Mouse (Mus musculus): ENCODE measurements around the gene Gm21858. TPM values are rescaled to one million over a fixed set of nuclear protein-coding genes. Genes with fewer than 3 reads are reported as not detected.
"Not testable (repeated sequence)": the region's sequence is repeated elsewhere in the genome, so short reads cannot be mapped to it uniquely, and the experiment has no call there.

The Gm21858 gene
- polyA plus RNA-seq (2016; fragmentation: Nextera tagmentation; extraction: Ambion mirVana) = not detected in 2 replicates

DNA sequence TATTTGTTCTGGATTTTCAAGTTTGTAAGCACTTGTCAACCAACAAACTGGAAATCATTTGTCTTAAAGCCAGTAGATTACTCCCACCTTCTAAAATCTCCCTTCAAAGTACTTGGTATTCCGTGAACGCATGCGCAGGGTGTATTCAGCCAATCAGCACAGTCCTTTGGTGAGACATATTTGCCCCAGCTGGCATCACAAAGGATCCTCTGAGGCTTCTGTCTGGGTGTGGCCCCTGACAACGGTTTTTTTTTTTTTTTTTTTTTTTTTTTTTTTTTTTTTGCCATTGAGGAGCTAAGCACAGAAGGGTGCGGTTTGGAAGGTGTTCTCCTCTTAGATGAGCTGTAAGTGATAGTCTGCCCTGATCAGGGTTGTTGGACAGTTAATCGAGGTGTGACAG is at the start of gene Gm21858:
TSS of gene Gm21858 (plus strand) at position 301 of the 400 bp plus-strand sequence.
- not testable (repeated sequence) for H3K4me1 ChIP-seq; H3K27me3 ChIP-seq (ENCODE audit: low read depth, poor library complexity, severe bottlenecking); DNase-seq (ENCODE audit: low spot score); H3K36me3 ChIP-seq; H3K27ac ChIP-seq; H3K4me3 ChIP-seq; H3K9me3 ChIP-seq (replicated peaks)
- WGBS = no CpG with 5 or more reads among the region's 6 CpGs
